Mouse (Mus musculus) lung, postnatal 10 days (tissue): Measurements from ENCODE around the gene Spag5.

Source experiments
- DNase-seq: peaks from one replicate; pipeline ENCODE4 v3.0.0; 2021

Spag5 gene

GRCm38 (mm10) chr11:78324000-78324785 lies 22.9 kb downstream of the Spag5 start:
- DNase-seq, result no peak

DNA sequence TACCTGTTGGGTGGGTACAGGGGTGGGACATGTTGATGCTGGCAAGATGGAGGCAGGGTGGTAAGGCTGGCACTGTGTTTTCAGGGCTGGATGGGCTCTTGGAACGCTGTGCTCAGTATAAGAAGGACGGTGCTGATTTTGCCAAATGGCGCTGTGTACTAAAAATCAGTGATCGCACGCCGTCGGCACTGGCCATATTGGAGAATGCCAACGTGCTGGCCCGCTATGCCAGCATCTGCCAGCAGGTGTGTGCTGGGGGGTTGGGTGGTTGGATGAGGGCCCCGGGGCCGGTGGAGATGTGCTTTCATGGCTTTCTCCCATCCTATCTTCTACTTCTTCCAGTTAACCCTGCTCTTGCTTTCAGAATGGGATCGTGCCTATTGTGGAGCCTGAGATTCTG lies 23.6 kb downstream of the Spag5 start:
- DNase-seq, result no peak

DNA sequence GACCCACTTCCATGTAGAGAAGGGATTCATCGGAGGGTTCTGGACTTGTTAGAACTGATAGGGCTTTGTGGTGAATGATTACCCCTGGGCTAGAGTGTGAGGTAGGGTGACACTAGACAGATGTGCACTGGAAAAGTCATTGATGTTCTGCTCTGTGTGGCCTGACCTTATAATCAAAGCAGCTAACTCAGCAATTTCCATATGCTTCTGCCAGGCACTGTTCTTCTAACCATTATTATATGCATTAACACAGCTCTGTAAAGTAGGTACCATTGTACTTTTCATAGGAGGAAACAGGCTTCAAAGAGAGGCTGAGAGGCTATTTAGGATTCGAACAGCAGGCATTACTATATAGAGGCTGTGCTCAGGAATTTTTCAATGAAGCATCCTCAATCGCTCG lies 25.9 kb downstream of the Spag5 start:
- DNase-seq, result no peak

DNA sequence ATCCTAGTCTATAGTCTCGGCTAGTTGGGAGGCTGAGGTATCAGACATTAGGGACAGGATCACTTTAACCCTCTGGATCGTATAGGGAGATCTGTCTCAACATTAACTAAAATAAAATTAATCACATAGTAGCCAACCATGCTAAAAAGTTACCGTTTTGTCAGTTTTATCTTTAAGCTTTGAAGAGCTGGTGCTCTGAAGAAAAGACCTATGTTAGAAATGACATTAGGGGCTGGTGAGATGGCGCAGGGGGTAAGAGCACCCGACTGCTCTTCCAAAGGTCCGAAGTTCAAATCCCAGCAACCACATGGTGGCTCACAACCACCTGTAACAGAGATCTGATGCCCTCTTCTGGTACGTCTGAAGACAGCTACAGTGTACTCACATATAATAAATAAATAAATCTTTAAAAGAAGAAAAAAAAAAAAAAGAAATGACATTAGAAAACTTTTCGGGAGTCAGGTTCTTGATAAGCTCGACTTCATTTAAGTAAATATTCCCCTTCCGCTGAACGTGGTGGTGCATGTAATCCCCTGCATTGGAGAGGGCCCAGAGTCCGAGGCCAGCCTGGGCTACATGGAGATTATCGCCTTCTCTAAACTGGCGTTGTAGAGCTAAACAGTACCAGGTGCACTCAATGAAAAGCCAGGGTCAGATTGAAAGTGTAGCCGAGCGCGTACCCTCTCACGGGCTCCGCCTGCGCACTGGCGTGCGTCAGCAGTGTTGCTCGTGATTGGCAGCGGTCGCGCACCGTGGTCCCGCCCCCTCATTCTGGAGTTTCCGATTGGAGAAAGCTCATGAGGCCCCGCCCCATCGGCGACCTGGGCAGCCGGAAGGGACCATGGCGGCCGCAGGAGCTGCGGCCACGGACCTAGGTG lies 26.5 kb downstream of the Spag5 start, which contains the start of gene Pigs:
Pigs (plus strand) TSS at position 782 of the 878 bp plus-strand sequence.
- peak; percentile 99 for DNase-seq

DNA sequence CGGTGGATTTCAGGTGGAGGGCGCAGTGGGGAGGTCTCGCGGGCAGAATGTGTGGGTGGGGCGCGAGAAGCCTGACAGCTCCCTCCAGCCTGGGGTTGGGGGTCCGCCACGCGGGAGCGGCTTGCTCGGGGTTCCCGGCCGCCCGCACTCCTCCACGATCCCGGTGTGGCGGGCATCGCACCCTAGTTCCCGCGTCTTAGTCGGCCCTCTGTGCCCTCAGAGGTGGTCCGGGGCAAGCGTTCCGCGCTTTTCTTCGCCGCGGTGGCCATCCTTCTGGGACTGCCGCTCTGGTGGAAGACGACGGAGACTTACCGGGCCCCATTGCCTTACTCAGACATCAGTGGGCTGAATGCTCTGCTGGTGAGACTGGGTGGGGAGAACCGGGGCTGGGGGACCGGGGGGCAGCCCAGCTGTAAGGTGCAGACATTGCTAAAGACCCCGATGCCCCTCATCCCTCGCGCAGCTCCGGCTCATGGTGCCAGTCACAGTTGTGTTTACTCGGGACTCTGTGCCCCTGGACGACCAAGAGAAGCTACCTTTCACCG lies 27.3 kb downstream of the Spag5 start:
- DNase-seq, result no peak

DNA sequence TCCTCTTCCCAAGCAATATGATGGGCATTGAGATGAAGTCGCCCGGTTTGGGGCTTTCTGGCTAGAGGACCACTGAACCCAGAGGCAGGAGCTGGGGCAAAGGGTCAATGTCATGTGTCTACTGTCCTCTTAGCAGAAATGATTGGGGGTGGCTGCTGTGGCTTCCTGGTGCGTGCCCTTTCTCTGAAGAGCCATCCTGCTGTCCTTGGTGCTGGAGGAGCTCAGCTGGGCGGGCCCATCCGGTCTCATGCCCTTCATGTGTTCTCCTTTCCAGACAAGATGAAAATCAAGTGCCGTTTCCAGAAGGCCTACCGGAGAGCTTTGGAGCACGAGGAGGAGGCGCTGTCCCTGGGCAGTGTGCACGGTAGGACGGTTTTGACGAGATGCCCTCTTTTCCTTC lies 31.3 kb downstream of the Spag5 start:
- no peak for DNase-seq

DNA sequence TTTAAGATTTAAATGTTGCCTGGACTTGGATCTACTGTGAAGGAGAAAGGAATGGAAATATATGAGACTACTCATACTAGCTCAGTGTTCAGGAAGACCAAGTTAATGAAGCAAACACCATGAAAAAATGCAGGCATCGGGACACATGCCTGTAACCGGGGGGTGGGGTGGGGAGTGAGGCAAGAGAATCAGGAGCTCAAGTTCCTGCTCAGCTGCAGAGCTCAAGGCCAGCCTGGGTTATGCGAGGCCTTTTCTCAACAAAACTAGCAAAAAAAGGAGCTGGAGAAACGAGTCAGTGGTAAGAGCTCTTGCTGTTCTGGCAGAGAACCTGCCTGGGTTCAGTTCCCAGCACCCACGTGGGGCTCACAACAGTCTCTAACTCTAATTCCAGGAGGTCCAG lies 32.7 kb downstream of the Spag5 start:
- DNase-seq, result no peak

DNA sequence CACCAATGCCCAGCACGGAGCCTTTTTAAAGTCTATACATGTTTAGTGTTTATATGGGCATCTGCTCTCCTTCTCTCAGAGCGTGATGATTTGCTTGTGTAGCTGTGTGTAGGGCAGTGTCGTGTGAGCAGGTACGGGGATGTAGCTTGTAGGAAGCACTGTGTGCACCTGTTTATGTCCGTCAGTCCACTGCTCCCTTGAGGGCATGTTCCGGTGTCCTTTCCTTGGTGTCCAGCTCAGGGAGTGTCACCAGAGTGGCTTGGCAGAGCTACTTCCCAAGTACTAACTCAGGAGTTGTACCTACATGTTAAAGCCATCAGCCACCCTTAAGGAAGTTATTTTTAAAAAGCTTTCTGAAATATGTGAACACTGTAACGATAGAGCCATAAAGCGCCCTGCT lies 35.7 kb downstream of the Spag5 start:
- DNase-seq, result no peak

DNA sequence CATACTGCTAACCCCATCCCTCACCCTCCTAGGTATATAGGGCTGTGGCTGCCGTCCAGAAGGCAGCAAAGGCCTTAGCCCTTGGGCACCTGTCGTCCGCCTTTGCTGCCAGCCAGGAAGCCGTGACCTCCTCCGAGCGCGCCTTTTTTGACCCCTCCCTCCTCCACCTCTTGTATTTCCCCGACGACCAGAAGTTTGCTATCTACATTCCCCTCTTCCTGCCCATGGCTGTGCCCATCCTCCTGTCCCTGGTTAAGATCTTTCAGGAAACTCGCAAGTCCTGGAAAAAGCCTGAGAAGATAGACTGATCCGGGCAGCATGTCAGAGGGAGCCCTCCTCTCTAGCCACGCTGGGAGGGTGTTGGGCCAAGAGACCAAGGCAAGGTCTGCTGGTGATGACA lies 40.4 kb downstream of the Spag5 start:
- DNase-seq, result no peak

DNA sequence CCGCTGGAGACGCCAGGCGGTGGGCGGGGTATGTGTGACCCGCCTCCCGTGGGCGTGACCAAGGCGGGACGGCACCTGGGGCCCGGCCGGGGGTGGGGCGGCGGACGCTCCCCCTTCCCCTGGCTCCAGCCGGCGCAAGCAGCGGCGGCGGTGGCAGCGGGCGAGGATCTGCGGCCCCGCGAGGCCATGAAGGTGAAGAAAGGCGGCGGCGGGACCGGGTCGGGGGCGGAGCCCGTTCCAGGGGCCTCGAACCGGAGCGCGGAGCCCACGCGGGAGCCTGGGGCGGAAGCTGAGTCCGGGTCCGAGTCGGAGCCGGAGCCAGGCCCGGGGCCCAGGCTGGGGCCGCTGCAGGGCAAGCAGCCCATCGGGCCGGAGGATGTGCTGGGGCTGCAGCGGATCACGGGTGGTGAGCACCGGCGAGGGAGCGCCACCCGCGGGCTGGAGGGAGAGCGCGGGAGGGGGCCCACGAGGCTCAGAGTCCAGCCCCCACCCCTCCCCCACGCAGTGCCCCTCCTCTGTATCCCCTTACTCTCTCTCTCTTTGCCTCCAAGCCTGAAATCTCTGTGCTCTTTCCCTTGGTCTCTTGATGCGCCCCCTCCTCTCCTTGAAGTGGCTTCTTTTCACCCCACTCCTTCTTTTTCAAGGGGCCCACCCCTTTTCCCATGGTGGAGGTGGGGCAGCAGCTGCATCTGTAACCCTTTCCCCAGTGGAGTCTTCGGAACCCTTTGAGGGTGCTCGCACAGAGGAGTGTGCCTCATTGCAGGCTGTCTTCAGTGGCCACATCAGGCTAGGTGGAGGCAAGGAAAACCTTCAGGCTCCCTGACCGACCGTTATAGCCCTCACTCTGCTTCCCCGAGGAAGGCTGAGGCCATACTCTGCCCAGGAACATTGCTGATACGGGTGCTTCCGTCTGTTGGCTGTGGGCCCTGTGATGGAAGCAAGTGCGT lies 42.3 kb downstream of the Spag5 start, which contains the start of gene Unc119:
Unc119 (plus strand) TSS at position 102 of the 947 bp plus-strand sequence.
- peak; percentile 82 for DNase-seq

DNA sequence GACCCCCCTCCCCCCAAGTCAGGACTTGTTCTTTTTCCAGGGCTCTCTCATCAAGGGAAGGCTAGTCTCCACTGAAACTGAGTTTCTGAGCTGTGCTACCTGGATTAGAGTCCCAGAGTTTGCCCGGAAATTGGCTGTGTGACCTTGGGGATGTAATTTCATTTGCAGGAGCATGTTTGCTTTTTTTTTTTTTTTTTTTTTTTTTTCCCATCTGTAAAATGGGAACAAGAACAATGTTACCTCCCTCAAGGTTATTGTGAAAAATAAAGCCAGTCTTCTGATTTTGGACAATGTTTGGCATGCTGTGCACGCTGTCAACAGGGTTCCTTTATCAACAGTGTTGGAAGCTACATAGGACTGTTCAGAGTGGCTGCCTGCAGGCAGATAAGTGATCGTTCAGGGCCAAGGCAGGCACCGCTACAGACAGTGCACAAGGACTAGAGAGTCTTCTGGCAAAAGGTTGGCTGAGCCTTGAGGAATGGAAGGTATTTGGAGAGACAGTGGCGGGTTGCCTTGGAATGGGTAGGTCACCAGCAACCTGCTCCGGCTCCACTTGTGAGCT lies 43.1 kb downstream of the Spag5 start:
- DNase-seq, result no peak

GRCm38 (mm10) chr11:78344890-78345715 lies 43.8 kb downstream of the Spag5 start:
- DNase-seq, result peak; percentile 78

DNA sequence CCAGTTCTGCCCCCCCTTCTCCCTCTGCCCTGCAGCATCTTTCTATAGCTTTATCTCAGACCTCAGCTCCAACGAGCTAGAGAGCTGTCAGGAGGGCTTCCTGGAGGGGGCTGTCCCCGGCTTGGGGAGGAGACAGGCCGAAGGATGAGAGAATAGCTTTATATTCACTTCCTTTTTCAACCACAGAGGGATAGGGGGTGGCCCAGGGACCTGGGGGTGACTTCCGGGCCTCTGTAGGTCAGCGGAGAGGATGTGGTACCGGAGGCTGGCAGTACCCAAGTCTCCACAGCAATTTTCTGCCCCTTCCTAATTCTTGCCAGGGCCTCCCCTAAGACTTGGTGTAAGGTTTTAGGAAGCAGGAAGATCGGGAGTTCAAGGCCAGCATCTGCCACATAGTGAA lies 44.5 kb downstream of the Spag5 start:
- peak; percentile 26 for DNase-seq

GRCm38 (mm10) chr11:78346326-78347069 lies 45.2 kb downstream of the Spag5 start:
- DNase-seq, result no peak

DNA sequence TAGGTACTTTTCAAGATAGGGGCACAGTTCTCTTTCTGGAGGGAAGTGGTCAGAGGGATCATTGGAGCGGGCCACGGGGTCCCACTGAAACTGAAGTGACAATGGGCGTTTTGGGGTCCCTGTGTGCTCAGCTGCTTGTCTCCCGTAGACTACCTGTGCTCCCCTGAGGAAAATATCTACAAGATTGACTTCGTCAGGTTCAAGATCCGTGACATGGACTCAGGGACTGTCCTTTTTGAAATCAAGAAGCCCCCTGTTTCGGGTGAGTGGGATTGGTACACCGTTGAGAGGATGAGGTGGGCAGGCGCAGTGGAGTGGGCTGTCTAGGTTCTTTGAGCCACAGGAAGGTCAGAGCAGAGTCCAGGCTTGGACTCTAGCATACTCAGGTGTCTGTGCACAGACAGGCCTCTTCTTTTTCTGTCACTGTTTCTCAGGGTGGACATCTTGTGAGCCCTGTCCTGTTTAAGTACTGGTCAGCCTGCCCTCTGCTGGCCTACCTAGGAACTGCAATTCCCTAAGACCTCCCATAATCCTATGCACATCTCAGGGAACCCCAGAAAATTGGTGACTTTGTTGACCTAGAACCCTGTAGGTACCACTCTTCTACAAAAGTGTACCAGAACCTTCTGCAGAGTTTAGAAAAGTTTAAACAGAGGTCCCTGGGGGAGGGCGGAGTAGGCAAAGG lies 45.9 kb downstream of the Spag5 start:
- peak; percentile 83 for DNase-seq

- peak; percentile 62 for DNase-seq
Measured at GRCm38 (mm10) chr11:78347908-78348307, 46.6 kb downstream of the Spag5 start.

DNA sequence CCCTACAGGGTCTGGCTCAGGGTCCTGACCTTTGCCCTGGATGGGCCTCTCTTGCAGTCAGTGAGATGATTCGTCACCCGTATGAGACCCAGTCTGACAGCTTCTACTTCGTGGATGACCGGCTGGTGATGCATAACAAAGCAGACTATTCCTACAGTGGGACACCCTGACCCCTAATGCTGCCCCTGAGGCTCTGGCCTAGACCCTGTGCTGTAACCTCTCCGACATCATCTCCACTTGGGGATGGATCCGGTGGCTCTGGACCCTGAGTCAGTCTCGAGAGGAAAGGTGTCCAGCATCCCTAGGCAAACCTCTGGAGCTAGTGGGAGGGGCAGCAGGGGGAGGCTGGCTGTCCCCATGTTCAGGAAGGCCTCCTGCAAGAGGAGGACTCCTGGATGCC lies 47.1 kb downstream of the Spag5 start:
- DNase-seq, result no peak

- no peak for DNase-seq
Measured at GRCm38 (mm10) chr11:78349441-78350358, 48.4 kb downstream of the Spag5 start.

DNA sequence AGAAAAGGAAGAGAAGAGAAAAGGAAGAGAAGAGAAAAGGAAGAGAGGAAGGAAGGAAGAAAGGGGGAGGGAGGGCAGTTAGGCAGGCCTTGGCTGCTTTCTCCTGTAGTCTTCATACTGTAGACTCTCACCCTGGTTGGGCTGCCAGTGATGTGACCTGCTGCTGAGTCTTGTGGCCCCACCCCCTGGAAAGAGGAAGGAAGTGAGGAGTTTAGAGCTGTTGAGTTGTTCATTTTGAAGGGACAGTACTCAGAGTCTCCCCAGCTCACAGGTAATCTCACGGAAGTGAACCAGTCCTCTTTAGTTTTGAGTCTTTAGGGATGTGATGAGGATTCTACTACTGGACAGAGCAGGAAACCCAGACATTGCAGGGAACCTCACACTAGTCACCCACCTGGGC lies 51.8 kb downstream of the Spag5 start:
- no peak for DNase-seq
